ENCODE assay signal across 8 mouse cellular contexts in genomic region chr11:102296491-102297472, GRCm38 (mm10). TPM values are rescaled to one million over a fixed set of nuclear protein-coding genes. Genes with fewer than 3 reads are reported as not detected.
DNase-seq lines count a peak whose midpoint lies in the region; ATAC-seq lines count a peak whose summit lies in the region.

Atxn7l3 (minus strand) TSS chr11:102296631.

- peaks cover 16% of the 10 kb centered on the region for H3K4me1 ChIP-seq in intestine, embryonic 14.5 days (replicated peaks; ENCODE audit: control insufficient read depth, insufficient read depth, low read length)

- peak; percentile 93 for ATAC-seq in intestine, embryonic 14.5 days (replicated peaks; ENCODE audit: low FRiP score, low TSS enrichment, low read depth)

- H3K4me2 ChIP-seq in intestine, embryonic 14.5 days (ENCODE audit: low read length) = peak within 1 kb of the TSS; percentile 86

- H3K27ac ChIP-seq in intestine, embryonic 14.5 days (ENCODE audit: low read depth) = peak within 1 kb of the TSS; percentile 99

- WGBS in intestine, embryonic 14.5 days = under 1% methylated on average over 66 of the region's 125 CpGs

- H3K27me3 ChIP-seq in intestine, embryonic 14.5 days (replicated peaks; ENCODE audit: control insufficient read depth, insufficient read depth, low read length) = no peaks in the 10 kb centered on the region

- H3K36me3 ChIP-seq in intestine, embryonic 14.5 days (ENCODE audit: control insufficient read depth, insufficient read depth, low read length) = peaks cover 23% of the 10 kb centered on the region

- peak; percentile 100 for DNase-seq in adrenal gland, adult (ENCODE audit: inconsistent age in 2 of 2, low spot score in 1 of 2)
- peak; percentile 99 for DNase-seq in embryo, embryonic 10.5 days (ENCODE audit: low spot score)
- DNase-seq in gastrocnemius, postnatal 25 days = peak; percentile 100
- DNase-seq in intestine, embryonic 14.5 days (ENCODE audit: low spot score) = peak; percentile 96
- DNase-seq in left cerebral cortex, postnatal 14 days (ENCODE audit: low spot score in 2 of 2) = peak; percentile 98
- DNase-seq in mesoderm, embryonic 11.5 days (ENCODE audit: low read depth, low spot score) = peak; percentile 98
- peak; percentile 97 to 98 for DNase-seq in right cerebral cortex, postnatal 36 days (ENCODE audit: low spot score in 2 of 2)
- peak; percentile 100 for DNase-seq in yolk sac, embryonic 10.5 days (ENCODE audit: low spot score)

- peak within 1 kb of the TSS; percentile 88 for H3K9ac ChIP-seq in intestine, embryonic 14.5 days (ENCODE audit: low read length)

- intact Hi-C loops in left cerebral cortex, postnatal 14 days (cut with DNase I) = loop anchor here (5.0 kb wide), 1 partner anchor 111 kb away; the partner anchor contains the start of gene Slc25a39

- H3K9me3 ChIP-seq in intestine, embryonic 14.5 days (ENCODE audit: control insufficient read depth, low read length) = no peaks in the 10 kb centered on the region

- peak within 1 kb of the TSS; percentile 82 for H3K4me3 ChIP-seq in intestine, embryonic 14.5 days (ENCODE audit: low read depth, low read length)

RNA-seq across cellular contexts. Expression of gene Atxn7l3, which starts in this region (rescaled TPM):
- 10 to 100 TPM; 12.4 to 13.1 TPM for total RNA-seq in gastrocnemius, postnatal 25 days (2021)
- 17.5 and 18.1 TPM in 2 replicates for polyA plus RNA-seq in intestine, embryonic 14.5 days (2014; fragmentation: Nextera tagmentation; extraction: Ambion mirVana)
- 100 to 1,000 TPM; 180 to 196 TPM for total RNA-seq in left cerebral cortex, postnatal 14 days (2021)

Comparison
In these comparisons a context has a peak if more than half of its experiments do, and no peak if none do; other contexts are left out.
1. Peak in every context shown above with its lines: DNase-seq, ATAC-seq, H3K4me3 ChIP-seq and H3K27ac ChIP-seq.
2. RNA of gene Atxn7l3 (total RNA-seq): 180 to 196 TPM in left cerebral cortex, postnatal 14 days; 12.4 to 13.1 TPM in gastrocnemius, postnatal 25 days; every median in the first group is over 10 times any median in the second.